Mouse (Mus musculus) mesoderm, embryonic 11.5 days (tissue): ENCODE measurements at regions not wholly inside any gene's neighbourhood (a gene's known extent, or its start where the extent isn't known, plus 50 kb on each side); places are given as distances from the start of the nearest gene placed in this dataset.

ENCODE experiments used
- DNase-seq: peaks from one replicate; pipeline ENCODE4 v3.0.0-alpha.2; 2012; ENCODE audit warnings: low read depth, low spot score

DNA sequence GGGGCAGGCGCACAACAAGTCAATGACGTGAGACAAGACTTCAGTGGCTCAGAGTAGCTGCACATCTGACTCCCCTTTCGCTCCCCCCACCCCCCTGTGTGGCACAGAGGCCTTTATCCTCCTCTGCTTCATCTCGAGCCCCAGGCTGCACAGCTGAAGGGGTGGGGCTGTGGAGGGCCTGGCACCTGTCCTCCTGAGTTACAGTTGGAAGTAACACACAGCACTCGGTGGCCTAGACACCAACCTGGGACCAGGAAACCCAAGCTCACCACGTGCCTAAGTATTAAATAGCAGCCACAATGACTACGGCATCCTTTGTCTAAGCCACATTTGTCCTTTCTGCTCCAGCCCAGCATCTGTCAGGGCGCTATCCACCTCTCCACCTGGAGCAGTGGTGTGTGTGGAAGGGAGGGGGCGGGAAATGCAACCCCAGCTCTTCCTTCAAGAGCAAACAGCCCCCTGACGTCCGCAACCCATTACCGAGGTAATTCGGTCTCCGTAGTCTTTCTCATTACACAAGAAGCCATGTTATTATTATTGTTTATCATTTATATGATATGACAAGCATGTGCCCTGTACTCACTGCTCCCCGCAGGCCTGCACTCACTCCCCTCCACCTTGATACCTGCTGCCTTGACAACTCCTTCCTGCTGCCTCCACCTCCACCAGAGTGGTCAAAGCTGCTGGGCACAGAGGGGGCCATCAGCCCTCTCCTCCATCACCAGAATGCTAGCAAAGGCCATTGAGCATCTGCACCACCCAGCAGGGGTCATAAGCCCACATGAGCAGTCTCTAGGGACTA lies 73.7 kb upstream of the Igsf21 start:
- DNase-seq, result no peak

DNA sequence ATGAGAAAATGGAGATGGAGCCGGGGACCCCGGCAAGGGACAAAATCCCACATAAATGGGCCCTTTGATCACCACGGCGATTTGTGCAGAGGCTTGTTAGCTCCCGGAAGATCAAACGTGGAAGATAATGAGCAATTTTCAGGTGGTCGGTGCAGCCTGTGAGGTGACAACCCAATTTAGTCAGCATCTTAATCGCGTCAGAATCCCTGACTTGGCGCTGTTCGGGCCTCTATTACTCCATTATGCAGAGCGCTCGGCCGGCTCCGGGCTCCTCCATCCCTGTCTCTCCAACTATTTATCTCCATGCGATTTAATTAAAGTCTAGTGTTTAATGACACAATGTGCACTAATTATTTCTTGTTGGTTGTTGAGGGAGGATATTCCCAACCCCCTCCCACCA lies 66.1 kb upstream of the Igsf21 start:
- DNase-seq, result no peak

- no peak for DNase-seq
Observed at GRCm38 (mm10) chr4:140307481-140307880, 60.9 kb upstream of the Igsf21 start.

DNA sequence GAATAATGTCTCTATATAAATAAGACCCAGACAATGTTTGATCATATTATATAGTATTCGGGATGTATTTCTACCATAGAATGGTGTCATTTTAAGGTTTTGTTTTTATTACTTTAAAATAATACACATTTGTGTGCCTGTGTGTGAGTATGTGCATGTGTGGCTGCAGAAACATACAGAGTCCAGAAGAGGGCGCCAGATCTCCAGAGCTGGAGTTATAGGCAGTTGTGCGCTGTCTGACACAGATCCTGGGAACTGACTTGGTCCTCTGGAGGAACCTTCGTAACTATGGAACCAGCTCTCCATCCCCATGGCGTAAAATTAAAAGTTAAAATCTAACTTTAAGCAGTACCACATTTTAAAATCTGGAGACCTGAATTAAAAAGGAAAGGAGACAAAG lies 58.4 kb upstream of the Igsf21 start:
- DNase-seq, result no peak

DNA sequence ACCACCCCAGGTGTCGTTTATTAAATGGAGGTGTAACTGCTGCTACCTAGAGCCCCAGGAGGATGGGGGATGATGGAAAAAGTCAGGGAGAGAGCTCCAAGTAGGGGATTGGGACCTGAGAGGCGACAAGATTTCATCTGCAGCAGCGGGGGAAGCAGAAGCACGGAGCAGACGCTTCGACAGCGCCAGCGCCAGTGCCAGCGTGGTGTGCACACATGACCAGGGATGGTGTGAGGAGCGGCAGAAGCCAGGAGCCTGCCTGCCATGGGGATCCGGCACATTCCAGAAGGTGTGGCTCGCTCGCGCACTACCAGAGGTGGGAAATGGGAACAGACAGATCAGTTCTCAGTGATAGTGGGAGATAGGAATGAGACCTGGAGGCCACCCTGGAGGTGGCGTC lies 55.1 kb upstream of the Igsf21 start:
- DNase-seq, result no peak

GRCm38 (mm10) chr4:140297912-140298620 lies 51.5 kb upstream of the Igsf21 start:
- no peak for DNase-seq
